Mouse (Mus musculus) lung, embryonic 16.5 days (tissue): ENCODE results near the gene Rps6kc1. TPM values are rescaled to one million over a fixed set of nuclear protein-coding genes. Genes with fewer than 3 reads are reported as not detected.

Experiments
- ATAC-seq: fragments of 200-750 bp; cut with Nextera tagmentation; 2 replicates; pipeline ENCODE4 v1.8.0; 2017; ENCODE audit warnings: low read depth, mild to moderate bottlenecking, moderate library complexity
- H3K27ac ChIP-seq: fragments of 300-500 bp; sonication (generic); 2 replicates; pipeline ENCODE4 v1.5.1; 2014; ENCODE audit warnings: mild to moderate bottlenecking, control low read depth, low read length
- H3K27me3 ChIP-seq: fragments of 300-500 bp; sonication (generic); 2 replicates; pipeline ENCODE4 v1.6.1; 2014; ENCODE audit warnings: low read depth, low read length, mixed read lengths; ENCODE audit not compliant: control insufficient read depth, insufficient read depth
- H3K36me3 ChIP-seq: fragments of 300-500 bp; sonication (generic); 2 replicates; pipeline ENCODE4 v1.6.1; 2014; ENCODE audit warnings: low read length; ENCODE audit not compliant: control insufficient read depth, insufficient read depth
- H3K4me1 ChIP-seq: fragments of 300-500 bp; sonication (generic); replicated peaks from 2 replicates; pipeline ENCODE4 v1.6.1; 2014; ENCODE audit warnings: low read length, mixed read lengths; ENCODE audit not compliant: control insufficient read depth, insufficient read depth
- H3K4me2 ChIP-seq: fragments of 300-500 bp; sonication (generic); 2 replicates; pipeline ENCODE4 v1.6.1; 2014; ENCODE audit warnings: low read depth, low read length, control low read depth
- H3K4me3 ChIP-seq: fragments of 300-500 bp; sonication (generic); 2 replicates; pipeline ENCODE4 v1.5.1; 2014; ENCODE audit warnings: mild to moderate bottlenecking, low read length, control low read depth
- H3K9ac ChIP-seq: fragments of 300-500 bp; sonication (generic); 2 replicates; pipeline ENCODE4 v1.6.1; 2014; ENCODE audit warnings: low read length, control low read depth
- H3K9me3 ChIP-seq: fragments of 300-500 bp; sonication (generic); 2 replicates; pipeline ENCODE4 v1.6.1; 2016; ENCODE audit warnings: low read length; ENCODE audit not compliant: control insufficient read depth
- WGBS: fragments of 180-500 bp; shearing (Covaris S2); extraction: QIAGEN DNeasy Blood & Tissue Kit; methylation state at CpG from one replicate; pipeline ENCODE4 v1.1.7; 2014; 5-methylcytosine and 5-hydroxymethylcytosine counted together
- polyA plus RNA-seq: library from polyadenylated mRNA; unstranded; fragments of >200 nt; fragmentation: Nextera tagmentation; extraction: Ambion mirVana; gene quantifications from 2 replicates; pipeline ENCODE4 v1.2.1, GENCODE M21; 2015

Gene Rps6kc1
- polyA plus RNA-seq, 1 experiment from 2014 or later, result 15.5 TPM

- no peak overlapping the region for H3K4me3 ChIP-seq
- 66% methylated on average over 3 of the region's 3 CpGs for WGBS
- H3K9ac ChIP-seq, result no peak overlapping the region
- H3K27me3 ChIP-seq, result no peaks in the 10 kb centered on the region
- H3K36me3 ChIP-seq, result no peaks in the 10 kb centered on the region
- H3K27ac ChIP-seq, result no peak overlapping the region
- no peaks in the 10 kb centered on the region for H3K9me3 ChIP-seq
- H3K4me2 ChIP-seq, result no peak overlapping the region
- H3K4me1 ChIP-seq, result no peaks in the 10 kb centered on the region
- ATAC-seq, result no peak
Measured at GRCm38 (mm10) chr1:190854465-190854864, 57.1 kb downstream of the Rps6kc1 start.

- 68% methylated on average over 11 of the region's 11 CpGs for WGBS
- Histone ChIP-seq H3K9me3 (no peaks in the 10 kb centered on the region), H3K27ac (no peak overlapping the region), H3K4me1 (no peaks in the 10 kb centered on the region), H3K27me3 (no peaks in the 10 kb centered on the region), H3K36me3 (0 out of 2 replicates have a peak, but pooled peaks cover 2% of the 10 kb centered on the region), H3K4me2 (no peak overlapping the region), H3K9ac (no peak overlapping the region), H3K4me3 (no peak overlapping the region)
- ATAC-seq, result no peak
Measured at GRCm38 (mm10) chr1:190849162-190849865, 62.3 kb downstream of the Rps6kc1 start.

- 57% methylated on average over 3 of the region's 3 CpGs for WGBS
- no peak overlapping the region for H3K4me2 ChIP-seq
- H3K4me1 ChIP-seq, result no peaks in the 10 kb centered on the region
- no peaks in the 10 kb centered on the region for H3K27me3 ChIP-seq
- no peak for ATAC-seq
- H3K36me3 ChIP-seq, result 0 out of 2 replicates have a peak, but pooled peaks cover 2% of the 10 kb centered on the region
- no peak overlapping the region for H3K4me3 ChIP-seq
- H3K27ac ChIP-seq, result no peak overlapping the region
- no peaks in the 10 kb centered on the region for H3K9me3 ChIP-seq
- no peak overlapping the region for H3K9ac ChIP-seq
Measured at GRCm38 (mm10) chr1:190848676-190849075, 62.9 kb downstream of the Rps6kc1 start.

- WGBS, result 61% methylated on average over 3 of the region's 3 CpGs
- Histone ChIP-seq H3K27ac (no peak overlapping the region), H3K9ac (no peak overlapping the region), H3K36me3 (0 out of 2 replicates have a peak, but pooled peaks cover 2% of the 10 kb centered on the region), H3K4me1 (no peaks in the 10 kb centered on the region), H3K4me2 (no peak overlapping the region), H3K4me3 (no peak overlapping the region), H3K27me3 (no peaks in the 10 kb centered on the region), H3K9me3 (no peaks in the 10 kb centered on the region)
- no peak for ATAC-seq
Measured at GRCm38 (mm10) chr1:190846956-190847355, 64.6 kb downstream of the Rps6kc1 start.

GRCm38 (mm10) chr1:190846074-190846730 is 65.4 kb downstream of the Rps6kc1 start:
- Histone ChIP-seq H3K9me3 (no peaks in the 10 kb centered on the region), H3K4me3 (no peak overlapping the region), H3K27me3 (no peaks in the 10 kb centered on the region), H3K27ac (no peak overlapping the region), H3K9ac (no peak overlapping the region), H3K4me1 (no peaks in the 10 kb centered on the region), H3K4me2 (no peak overlapping the region), H3K36me3 (0 out of 2 replicates have a peak, but pooled peaks cover 2% of the 10 kb centered on the region)
- no peak for ATAC-seq
- WGBS, result 84% methylated on average over 11 of the region's 11 CpGs

- Histone ChIP-seq H3K9me3 (no peaks in the 10 kb centered on the region), H3K4me2 (no peak overlapping the region), H3K4me3 (no peak overlapping the region), H3K27me3 (no peaks in the 10 kb centered on the region), H3K27ac (no peak overlapping the region), H3K9ac (no peak overlapping the region), H3K4me1 (no peaks in the 10 kb centered on the region), H3K36me3 (peaks cover 2% of the 10 kb centered on the region; the same call in 1 of the 2 replicates)
- 64% methylated on average over 4 of the region's 4 CpGs for WGBS
- ATAC-seq, result no peak
Measured at GRCm38 (mm10) chr1:190845419-190845818, 66.2 kb downstream of the Rps6kc1 start.

GRCm38 (mm10) chr1:190844356-190844755 is 67.2 kb downstream of the Rps6kc1 start:
- WGBS, result 86% methylated on average over 11 of the region's 11 CpGs
- Histone ChIP-seq H3K4me3 (no peak overlapping the region), H3K9me3 (no peaks in the 10 kb centered on the region), H3K4me1 (no peaks in the 10 kb centered on the region), H3K9ac (no peak overlapping the region), H3K4me2 (no peak overlapping the region), H3K36me3 (peaks cover 2% of the 10 kb centered on the region; the same call in 1 of the 2 replicates), H3K27ac (no peak overlapping the region), H3K27me3 (no peaks in the 10 kb centered on the region)
- ATAC-seq, result no peak

- ATAC-seq, result no peak
Measured at GRCm38 (mm10) chr1:190836046-190836445, 75.5 kb downstream of the Rps6kc1 start.

GRCm38 (mm10) chr1:190834201-190834907 is 77.2 kb downstream of the Rps6kc1 start:
- H3K9me3 ChIP-seq, result no peaks in the 10 kb centered on the region
- H3K4me1 ChIP-seq, result peaks cover 3% of the 10 kb centered on the region; the same call in 1 of the 2 replicates
- H3K27ac ChIP-seq, result no peak overlapping the region
- H3K4me3 ChIP-seq, result no peak overlapping the region
- no peaks in the 10 kb centered on the region; the same call in 1 of the 2 replicates for H3K36me3 ChIP-seq
- no peak for ATAC-seq
- H3K9ac ChIP-seq, result no peak overlapping the region
- 57% methylated on average over 7 of the region's 7 CpGs for WGBS
- H3K27me3 ChIP-seq, result no peaks in the 10 kb centered on the region
- H3K4me2 ChIP-seq, result no peak overlapping the region

More at GRCm38 (mm10) chr1:190836046-190836445, 75.5 kb downstream of the Rps6kc1 start:
- peaks cover 3% of the 10 kb centered on the region; the same call in 1 of the 2 replicates for H3K4me1 ChIP-seq
- H3K27me3 ChIP-seq, result no peaks in the 10 kb centered on the region
- no peak overlapping the region for H3K9ac ChIP-seq
- H3K27ac ChIP-seq, result no peak overlapping the region
- no peaks in the 10 kb centered on the region for H3K9me3 ChIP-seq
- no peak overlapping the region for H3K4me3 ChIP-seq
- 70% methylated on average over 2 of the region's 2 CpGs for WGBS
- no peaks in the 10 kb centered on the region; the same call in 1 of the 2 replicates for H3K36me3 ChIP-seq
- no peak overlapping the region for H3K4me2 ChIP-seq
